Mouse (Mus musculus): Measurements from ENCODE around the gene Fryl. TPM values are rescaled to one million over a fixed set of nuclear protein-coding genes. Genes with fewer than 3 reads are reported as not detected.
"Not testable (repeated sequence)": the region's sequence is repeated elsewhere in the genome, so short reads cannot be mapped to it uniquely, and the experiment has no call there.

Gene Fryl
- polyA plus RNA-seq, 1 experiment from 2014 or later = 40.0 TPM

GRCm38 (mm10) chr5:73006784-73007581 lies 249.4 kb downstream of the Fryl start, which contains the start of gene Slc10a4:
TSS of gene Slc10a4 (plus strand) at chr5:73006883.
- no peaks in the 10 kb centered on the region for H3K9me3 ChIP-seq (replicated peaks; ENCODE audit: control insufficient read depth, low read length, poor library complexity, severe bottlenecking)
- H3K4me2 ChIP-seq (ENCODE audit: low read length) = peak within 1 kb of the TSS; percentile 66
- WGBS = 5% methylated on average over 65 of the region's 65 CpGs
- H3K9ac ChIP-seq (ENCODE audit: low read depth, low read length) = peak within 1 kb of the TSS; percentile 67
- H3K27me3 ChIP-seq (ENCODE audit: control insufficient read depth, insufficient read depth, low read depth, low read length) = no peaks in the 10 kb centered on the region
- peak; percentile 90 for ATAC-seq
- no peak within 1 kb of the TSS for H3K27ac ChIP-seq (ENCODE audit: low read length)
- peak within 1 kb of the TSS; percentile 48 for H3K4me3 ChIP-seq (ENCODE audit: low read depth, low read length)
- H3K4me1 ChIP-seq (ENCODE audit: control insufficient read depth, insufficient read depth, low read length) = 0 out of 2 replicates have a peak, but pooled peaks cover 2% of the 10 kb centered on the region
- no peaks in the 10 kb centered on the region for H3K36me3 ChIP-seq (ENCODE audit: control insufficient read depth, insufficient read depth, low read length)

GRCm38 (mm10) chr5:73004046-73004445 lies 252.4 kb downstream of the Fryl start:
- no peaks in the 10 kb centered on the region for H3K9me3 ChIP-seq (replicated peaks; ENCODE audit: control insufficient read depth, low read length, poor library complexity, severe bottlenecking)
- 0 out of 2 replicates have a peak, but pooled peaks cover 2% of the 10 kb centered on the region for H3K4me1 ChIP-seq (ENCODE audit: control insufficient read depth, insufficient read depth, low read length)
- H3K27ac ChIP-seq (ENCODE audit: low read length) = no peak overlapping the region
- no peak overlapping the region for H3K9ac ChIP-seq (ENCODE audit: low read depth, low read length)
- no peak for ATAC-seq
- 87% methylated on average over 5 of the region's 5 CpGs for WGBS
- no peaks in the 10 kb centered on the region for H3K27me3 ChIP-seq (ENCODE audit: control insufficient read depth, insufficient read depth, low read depth, low read length)
- H3K4me2 ChIP-seq (ENCODE audit: low read length) = no peak overlapping the region
- no peak overlapping the region for H3K4me3 ChIP-seq (ENCODE audit: low read depth, low read length)
- H3K36me3 ChIP-seq (ENCODE audit: control insufficient read depth, insufficient read depth, low read length) = no peaks in the 10 kb centered on the region

- H3K4me3 ChIP-seq (ENCODE audit: low read depth, low read length); H3K27me3 ChIP-seq (ENCODE audit: control insufficient read depth, insufficient read depth, low read depth, low read length); H3K27ac ChIP-seq (ENCODE audit: low read length); ATAC-seq; H3K36me3 ChIP-seq (ENCODE audit: control insufficient read depth, insufficient read depth, low read length); H3K9ac ChIP-seq (ENCODE audit: low read depth, low read length); H3K4me1 ChIP-seq (ENCODE audit: control insufficient read depth, insufficient read depth, low read length); H3K9me3 ChIP-seq (replicated peaks; ENCODE audit: control insufficient read depth, low read length, poor library complexity, severe bottlenecking); H3K4me2 ChIP-seq (ENCODE audit: low read length): not testable (repeated sequence)
- 84% methylated on average over 1 of the region's 1 CpGs for WGBS
Observed at GRCm38 (mm10) chr5:72998546-72998945, 257.9 kb downstream of the Fryl start.

- Histone ChIP-seq H3K9me3 (replicated peaks; ENCODE audit: control insufficient read depth, low read length, poor library complexity, severe bottlenecking) (no peaks in the 10 kb centered on the region), H3K27me3 (ENCODE audit: control insufficient read depth, insufficient read depth, low read depth, low read length) (no peaks in the 10 kb centered on the region), H3K36me3 (ENCODE audit: control insufficient read depth, insufficient read depth, low read length) (no peaks in the 10 kb centered on the region), H3K4me2 (ENCODE audit: low read length) (0 out of 2 replicates have a peak overlapping the region, but pooled peaks have one; percentile 6), H3K9ac (ENCODE audit: low read depth, low read length) (no peak overlapping the region), H3K27ac (ENCODE audit: low read length) (no peak overlapping the region), H3K4me3 (ENCODE audit: low read depth, low read length) (no peak overlapping the region), H3K4me1 (ENCODE audit: control insufficient read depth, insufficient read depth, low read length) (peaks cover 9% of the 10 kb centered on the region; the same call in 1 of the 2 replicates)
- 15% methylated on average over 10 of the region's 10 CpGs for WGBS
- ATAC-seq = no peak
Observed at GRCm38 (mm10) chr5:72995379-72995778, 261.0 kb downstream of the Fryl start.

GRCm38 (mm10) chr5:72994928-72995327 lies 261.5 kb downstream of the Fryl start:
- Histone ChIP-seq H3K4me1 (ENCODE audit: control insufficient read depth, insufficient read depth, low read length) (peaks cover 9% of the 10 kb centered on the region; the same call in 1 of the 2 replicates), H3K9ac (ENCODE audit: low read depth, low read length) (no peak overlapping the region), H3K4me3 (ENCODE audit: low read depth, low read length) (no peak overlapping the region), H3K27ac (ENCODE audit: low read length) (no peak overlapping the region), H3K27me3 (ENCODE audit: control insufficient read depth, insufficient read depth, low read depth, low read length) (no peaks in the 10 kb centered on the region), H3K36me3 (ENCODE audit: control insufficient read depth, insufficient read depth, low read length) (no peaks in the 10 kb centered on the region), H3K9me3 (replicated peaks; ENCODE audit: control insufficient read depth, low read length, poor library complexity, severe bottlenecking) (no peaks in the 10 kb centered on the region), H3K4me2 (ENCODE audit: low read length) (no peak overlapping the region)
- no peak for ATAC-seq
- 62% methylated on average over 2 of the region's 2 CpGs for WGBS

GRCm38 (mm10) chr5:72994424-72994823 lies 262.0 kb downstream of the Fryl start:
- WGBS = 19% methylated on average over 8 of the region's 8 CpGs
- Histone ChIP-seq H3K4me2 (ENCODE audit: low read length) (no peak overlapping the region), H3K27ac (ENCODE audit: low read length) (no peak overlapping the region), H3K36me3 (ENCODE audit: control insufficient read depth, insufficient read depth, low read length) (no peaks in the 10 kb centered on the region), H3K27me3 (ENCODE audit: control insufficient read depth, insufficient read depth, low read depth, low read length) (no peaks in the 10 kb centered on the region), H3K4me3 (ENCODE audit: low read depth, low read length) (no peak overlapping the region), H3K4me1 (ENCODE audit: control insufficient read depth, insufficient read depth, low read length) (peaks cover 9% of the 10 kb centered on the region; the same call in 1 of the 2 replicates), H3K9me3 (replicated peaks; ENCODE audit: control insufficient read depth, low read length, poor library complexity, severe bottlenecking) (no peaks in the 10 kb centered on the region), H3K9ac (ENCODE audit: low read depth, low read length) (no peak overlapping the region)
- ATAC-seq = no peak

GRCm38 (mm10) chr5:72992474-72992873 lies 263.9 kb downstream of the Fryl start:
- H3K27ac ChIP-seq (ENCODE audit: low read length) = no peak overlapping the region
- H3K9ac ChIP-seq (ENCODE audit: low read depth, low read length) = no peak overlapping the region
- no peak for ATAC-seq
- H3K27me3 ChIP-seq (ENCODE audit: control insufficient read depth, insufficient read depth, low read depth, low read length) = no peaks in the 10 kb centered on the region
- H3K4me3 ChIP-seq (ENCODE audit: low read depth, low read length) = no peak overlapping the region
- 97% methylated on average over 1 of the region's 1 CpGs for WGBS
- no peaks in the 10 kb centered on the region for H3K9me3 ChIP-seq (replicated peaks; ENCODE audit: control insufficient read depth, low read length, poor library complexity, severe bottlenecking)
- H3K36me3 ChIP-seq (ENCODE audit: control insufficient read depth, insufficient read depth, low read length) = no peaks in the 10 kb centered on the region
- no peak overlapping the region for H3K4me2 ChIP-seq (ENCODE audit: low read length)
- H3K4me1 ChIP-seq (ENCODE audit: control insufficient read depth, insufficient read depth, low read length) = peaks cover 9% of the 10 kb centered on the region; the same call in 1 of the 2 replicates

- Histone ChIP-seq H3K4me3 (ENCODE audit: low read depth, low read length) (no peak overlapping the region), H3K4me2 (ENCODE audit: low read length) (no peak overlapping the region), H3K27ac (ENCODE audit: low read length) (no peak overlapping the region), H3K9me3 (replicated peaks; ENCODE audit: control insufficient read depth, low read length, poor library complexity, severe bottlenecking) (no peaks in the 10 kb centered on the region), H3K27me3 (ENCODE audit: control insufficient read depth, insufficient read depth, low read depth, low read length) (no peaks in the 10 kb centered on the region), H3K9ac (ENCODE audit: low read depth, low read length) (no peak overlapping the region), H3K4me1 (ENCODE audit: control insufficient read depth, insufficient read depth, low read length) (peaks cover 5% of the 10 kb centered on the region; the same call in 1 of the 2 replicates), H3K36me3 (ENCODE audit: control insufficient read depth, insufficient read depth, low read length) (no peaks in the 10 kb centered on the region)
- 56% methylated on average over 8 of the region's 8 CpGs for WGBS
- no peak for ATAC-seq
Observed at GRCm38 (mm10) chr5:72989756-72990155, 266.7 kb downstream of the Fryl start.

GRCm38 (mm10) chr5:72987786-72988185 lies 268.6 kb downstream of the Fryl start:
- Histone ChIP-seq H3K27me3 (ENCODE audit: control insufficient read depth, insufficient read depth, low read depth, low read length) (no peaks in the 10 kb centered on the region), H3K27ac (ENCODE audit: low read length) (no peak overlapping the region), H3K9ac (ENCODE audit: low read depth, low read length) (no peak overlapping the region), H3K36me3 (ENCODE audit: control insufficient read depth, insufficient read depth, low read length) (no peaks in the 10 kb centered on the region), H3K9me3 (replicated peaks; ENCODE audit: control insufficient read depth, low read length, poor library complexity, severe bottlenecking) (no peaks in the 10 kb centered on the region), H3K4me2 (ENCODE audit: low read length) (no peak overlapping the region), H3K4me1 (ENCODE audit: control insufficient read depth, insufficient read depth, low read length) (no peaks in the 10 kb centered on the region), H3K4me3 (ENCODE audit: low read depth, low read length) (no peak overlapping the region)
- WGBS = 91% methylated on average over 7 of the region's 7 CpGs
- ATAC-seq = no peak

All from midbrain, embryonic 16.5 days (tissue).